Mouse (Mus musculus) urinary bladder, postnatal 25 days (tissue): Measurements from ENCODE around the gene Dixdc1.

Experiments used
- DNase-seq: peaks from one replicate; pipeline ENCODE4 v3.0.0; 2022; ENCODE audit warnings: low spot score

The Dixdc1 gene

DNA sequence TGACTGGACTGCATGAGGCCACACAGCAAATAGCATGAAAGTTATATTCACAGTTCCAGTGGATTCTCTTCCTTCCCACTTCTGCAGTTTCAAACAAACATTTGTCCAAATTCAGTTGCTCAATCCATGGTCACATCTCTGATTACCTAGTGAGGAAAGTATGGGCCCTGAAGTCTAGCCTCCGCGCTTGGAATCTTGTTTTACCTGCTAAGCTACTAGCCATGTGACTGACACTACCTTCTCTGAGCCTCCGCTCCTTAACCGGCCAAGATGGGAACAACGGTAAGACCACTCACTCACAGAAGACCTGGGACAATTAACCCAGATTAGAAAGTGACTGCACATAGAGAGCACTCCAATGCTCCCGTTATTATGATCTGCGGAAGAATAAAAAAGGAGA, 6.5 kb upstream of the Dixdc1 start:
- DNase-seq = peak; percentile 30

DNA sequence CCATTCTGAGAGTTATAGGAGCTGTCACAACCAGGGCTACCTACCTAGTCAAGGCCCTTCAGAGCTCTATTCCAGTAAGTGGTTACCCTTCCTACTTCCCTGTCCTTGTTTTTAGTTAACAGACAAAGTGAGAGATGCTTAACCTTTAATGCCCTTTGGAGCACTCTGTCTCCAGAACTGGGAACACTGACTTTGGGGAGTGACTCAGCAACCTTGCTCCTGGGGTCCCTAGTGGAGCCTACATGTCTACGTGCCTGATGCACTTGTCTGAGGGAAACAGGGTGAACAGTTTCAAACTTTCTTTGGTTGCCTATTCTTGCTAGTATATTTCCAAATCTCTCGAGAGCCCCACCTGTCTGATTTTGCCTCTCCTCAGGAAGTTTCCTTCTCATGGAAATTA, 3.4 kb upstream of the Dixdc1 start:
- DNase-seq = no peak

DNA sequence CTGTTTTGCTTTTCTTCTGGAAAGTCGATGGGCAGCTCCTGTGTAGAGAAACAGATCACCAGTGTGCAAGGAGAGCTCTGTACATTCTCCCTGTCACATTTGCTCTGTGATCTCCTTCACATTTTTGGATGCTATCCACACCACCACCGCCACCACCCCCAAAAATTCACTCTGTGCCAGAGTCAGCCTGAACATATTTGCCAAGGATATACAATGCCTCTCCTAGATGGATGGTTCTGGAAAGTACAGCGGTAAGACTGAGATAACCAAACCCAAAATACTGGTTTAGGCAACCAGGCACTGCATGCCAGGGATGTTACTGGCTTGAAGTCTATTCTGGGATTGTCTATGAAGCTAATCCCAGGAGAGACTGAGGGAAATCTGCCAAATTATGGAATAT, 2.9 kb upstream of the Dixdc1 start:
- DNase-seq = no peak

DNA sequence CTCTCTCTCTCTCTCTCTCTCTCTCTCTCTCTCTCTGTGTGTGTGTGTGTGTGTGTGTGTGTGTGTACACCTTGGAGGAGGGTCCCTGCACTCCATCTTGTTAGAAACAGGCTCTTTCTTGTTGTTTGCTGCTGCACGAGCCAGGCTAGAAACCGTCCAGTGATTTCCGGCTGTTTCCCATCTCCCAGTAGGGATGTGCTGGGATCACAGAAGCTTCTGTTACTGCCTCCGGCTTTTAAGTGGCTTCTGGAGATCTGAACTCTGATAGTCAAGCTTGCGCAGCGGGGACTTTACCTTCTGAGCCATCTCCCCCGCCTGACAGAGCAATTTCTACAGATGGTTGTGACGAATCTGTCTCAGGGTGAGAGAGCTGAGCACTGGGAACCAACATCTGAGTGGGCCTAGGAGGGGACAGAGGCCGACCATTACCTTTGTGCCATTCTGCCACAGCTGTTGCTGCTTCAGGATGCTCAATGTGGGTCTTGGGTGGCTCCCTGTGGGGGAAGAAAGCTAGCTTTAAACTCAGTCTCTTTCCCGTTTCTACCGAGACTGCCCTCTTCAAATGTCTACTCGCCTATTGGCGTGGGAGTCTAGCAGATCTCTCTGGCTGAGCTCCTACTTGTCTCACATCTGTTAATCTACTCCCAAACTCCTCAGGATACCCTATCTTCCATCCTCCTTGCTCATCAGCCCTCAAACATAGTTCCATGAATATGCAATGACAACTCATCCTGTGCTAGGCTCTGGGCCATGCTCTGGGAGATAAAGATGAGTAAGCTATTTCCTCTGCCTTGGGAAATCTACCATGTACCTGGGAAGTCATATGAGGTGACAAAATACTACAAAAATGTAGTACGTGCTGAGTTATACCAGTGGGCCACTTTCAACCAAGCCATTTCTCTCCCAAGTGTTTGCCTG, 1.8 kb upstream of the Dixdc1 start:
- no peak for DNase-seq

DNA sequence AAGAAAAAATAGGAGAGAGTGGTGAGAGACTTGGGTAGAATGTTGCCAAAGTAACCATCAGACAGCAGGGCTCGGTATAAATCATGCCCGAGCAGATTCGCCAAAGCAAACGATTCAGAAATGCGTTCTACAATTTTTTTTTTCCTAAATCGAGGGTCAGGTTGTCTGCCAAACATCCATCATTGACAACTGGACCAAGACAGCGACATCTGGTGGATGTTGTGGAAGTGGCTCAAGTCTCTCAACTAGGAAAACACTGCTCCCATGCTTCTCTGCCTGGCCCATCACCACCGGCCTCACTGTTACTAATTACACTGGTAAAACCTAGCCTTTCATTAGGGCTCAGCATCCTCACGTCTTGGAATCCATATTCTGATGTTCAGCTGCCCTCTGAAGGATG, 4.3 kb downstream of the Dixdc1 start:
- peak; percentile 35 for DNase-seq

DNA sequence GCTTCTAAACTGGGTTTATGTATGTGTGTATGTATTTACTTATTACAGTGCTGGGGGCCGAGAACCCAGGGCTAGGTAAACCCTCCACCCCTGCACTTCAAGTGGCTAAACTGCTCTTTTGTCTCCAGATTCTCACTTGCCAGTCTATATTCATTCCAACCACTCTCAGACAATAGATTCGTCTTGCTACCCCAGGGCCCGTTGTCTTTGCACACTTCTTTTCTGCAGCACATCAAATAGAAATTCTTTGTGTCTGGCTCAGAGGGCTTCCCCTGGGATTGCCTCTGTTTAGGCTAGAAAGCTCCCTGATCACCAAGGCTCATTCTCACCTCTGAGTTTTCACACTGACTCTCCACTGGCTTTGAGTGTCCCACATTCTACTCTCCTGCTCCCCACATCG, 6.8 kb downstream of the Dixdc1 start:
- DNase-seq = no peak

DNA sequence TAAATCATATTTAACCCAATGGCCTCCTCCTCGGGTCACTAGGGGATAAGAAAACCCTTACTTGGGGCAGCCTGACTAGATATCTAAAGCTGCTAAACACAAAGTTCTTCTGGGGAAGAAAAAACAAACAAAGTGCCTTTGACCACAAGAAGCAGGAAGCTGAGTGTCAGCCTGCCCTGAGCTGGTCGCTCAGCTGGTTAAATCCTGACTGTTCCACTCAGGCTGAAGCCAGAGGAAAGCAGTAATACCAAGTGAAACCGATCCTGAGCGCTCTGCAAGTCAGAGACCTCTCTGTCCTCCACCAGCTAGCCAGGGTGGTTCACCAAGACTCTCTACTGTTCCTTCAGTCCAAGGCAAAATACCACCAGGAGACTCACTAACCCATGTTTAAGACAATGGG, 9.7 kb downstream of the Dixdc1 start:
- no peak for DNase-seq

DNA sequence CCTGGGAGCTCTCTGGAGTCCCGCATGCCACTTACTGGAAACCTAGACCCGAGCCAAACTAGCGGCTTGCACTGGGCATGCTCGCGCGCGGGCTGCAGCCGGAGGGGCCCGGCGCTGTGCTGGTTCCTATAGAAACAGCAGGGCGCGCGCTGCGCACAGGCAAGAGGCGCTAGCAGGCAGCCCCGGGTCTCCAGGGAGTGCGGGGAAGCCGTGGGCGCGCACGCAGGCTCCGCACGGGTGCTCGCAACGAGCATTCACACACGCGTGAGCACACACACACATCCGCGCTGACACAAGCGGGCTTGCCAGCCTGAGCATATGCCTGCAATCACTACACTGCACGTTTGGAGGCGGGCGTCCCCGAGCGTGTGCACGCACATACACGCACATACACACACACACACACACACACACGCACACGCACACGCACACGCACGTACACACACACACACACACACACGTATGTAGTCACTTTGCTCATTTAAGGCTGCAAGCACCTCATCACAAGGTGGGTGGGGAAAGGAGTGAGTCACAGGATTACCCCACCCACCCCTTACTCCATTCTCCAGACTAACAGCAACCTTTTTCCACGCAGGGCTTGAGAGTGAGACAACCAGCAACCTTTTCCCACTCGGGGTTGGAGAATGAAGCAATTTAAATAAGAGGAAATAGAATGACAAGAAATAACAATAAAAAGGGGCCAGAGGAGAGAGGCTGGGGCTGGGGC, 11.2 kb downstream of the Dixdc1 start:
- DNase-seq = peak; percentile 34

DNA sequence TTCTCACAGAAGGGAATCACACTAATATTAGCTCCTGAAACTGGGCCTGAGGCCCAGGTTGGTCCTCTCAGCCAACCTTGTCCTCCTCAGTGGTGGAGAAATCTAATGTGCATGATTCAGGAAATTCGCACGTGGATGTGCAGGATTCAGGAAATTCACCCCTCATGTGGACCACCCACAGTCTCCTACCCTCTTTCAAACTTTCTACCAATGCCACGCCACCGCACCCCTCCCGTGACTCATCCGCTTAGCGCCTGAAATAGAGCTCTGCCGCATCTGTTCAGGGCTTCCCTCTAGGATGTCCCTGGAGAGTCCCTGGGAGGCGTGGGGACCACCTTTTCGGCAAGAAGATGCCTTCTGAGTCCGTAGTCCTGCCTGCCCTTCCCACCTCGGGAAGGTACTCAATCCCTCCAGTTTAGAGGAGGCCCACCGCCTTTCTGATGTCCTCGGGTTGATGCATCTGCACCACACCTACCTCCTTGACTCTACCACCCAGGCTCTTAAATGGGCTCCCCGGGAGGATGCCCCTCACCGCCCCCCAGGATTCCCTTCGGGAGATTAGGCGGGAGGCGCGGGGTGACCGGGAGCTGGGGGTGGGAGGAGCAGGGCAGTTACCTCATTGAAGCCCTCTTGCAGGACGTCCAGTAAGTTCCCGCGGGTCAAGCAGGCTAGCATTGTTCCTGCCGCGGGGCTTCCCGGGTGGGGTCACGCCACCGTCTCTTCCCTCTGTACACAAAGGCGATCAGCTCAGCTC, 12.0 kb downstream of the Dixdc1 start:
- no peak for DNase-seq

DNA sequence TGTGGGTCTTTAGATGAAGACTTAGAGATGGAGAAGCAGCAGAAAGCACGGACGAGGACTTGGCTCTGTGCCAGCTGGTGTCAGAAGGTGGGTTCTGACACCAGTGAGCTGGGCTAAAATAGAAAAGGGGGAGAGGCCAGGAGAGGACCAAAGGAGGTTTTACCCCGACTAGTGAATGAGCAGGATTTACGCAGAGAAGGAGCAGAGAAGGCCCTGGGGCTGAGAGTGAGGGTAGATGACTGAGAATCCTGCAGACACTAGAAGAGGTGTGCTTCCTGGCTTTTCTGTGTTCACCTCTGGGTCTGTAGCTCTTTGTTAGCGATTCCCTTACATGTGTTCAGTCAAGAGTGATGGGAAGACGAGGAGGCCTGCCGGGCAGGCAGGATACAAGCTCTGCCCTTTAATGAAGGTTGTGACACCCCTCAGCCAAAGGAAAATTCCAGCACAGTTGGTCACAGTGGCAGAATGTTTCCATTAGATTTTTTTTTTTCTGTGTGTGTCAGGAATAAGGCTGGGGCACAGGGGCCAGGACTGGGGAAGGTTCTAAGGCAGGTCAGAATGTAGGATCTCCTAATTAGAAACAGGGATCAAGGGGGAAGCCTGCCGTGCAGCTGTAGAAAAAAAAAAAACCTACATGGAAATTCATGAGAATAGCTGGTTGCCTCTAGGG, 13.3 kb downstream of the Dixdc1 start:
- DNase-seq = no peak

DNA sequence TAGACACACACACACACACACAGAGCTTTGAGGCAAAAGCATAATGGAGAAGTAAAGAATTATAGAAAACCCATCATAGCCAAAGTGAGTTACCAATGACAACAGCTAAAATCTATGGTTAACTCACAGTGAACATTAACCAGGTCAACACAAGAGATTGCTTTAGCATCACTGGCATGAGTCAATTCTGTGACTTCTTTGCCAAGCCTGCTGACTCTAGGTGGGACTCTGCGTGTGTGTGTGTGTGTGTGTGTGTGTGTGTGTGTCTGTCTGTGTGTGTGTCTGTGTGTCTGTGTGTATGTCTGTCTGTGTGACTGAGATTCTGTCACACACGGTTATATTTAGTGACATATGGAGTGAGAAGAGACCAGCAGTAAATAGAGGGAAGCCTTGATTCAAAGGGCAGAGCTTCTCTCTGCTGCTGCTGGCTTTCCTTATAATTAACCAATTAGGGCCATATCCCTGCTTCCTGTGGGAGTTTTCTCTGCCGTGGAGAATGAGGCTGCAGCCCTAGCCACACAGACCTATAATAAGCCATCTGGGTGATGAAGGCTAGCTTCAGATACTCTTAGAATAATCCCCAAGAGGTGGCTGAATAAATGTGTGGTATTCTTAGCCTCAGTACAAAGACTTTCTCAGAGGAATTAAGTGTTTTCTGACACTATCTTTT, 14.5 kb downstream of the Dixdc1 start:
- DNase-seq = no peak

DNA sequence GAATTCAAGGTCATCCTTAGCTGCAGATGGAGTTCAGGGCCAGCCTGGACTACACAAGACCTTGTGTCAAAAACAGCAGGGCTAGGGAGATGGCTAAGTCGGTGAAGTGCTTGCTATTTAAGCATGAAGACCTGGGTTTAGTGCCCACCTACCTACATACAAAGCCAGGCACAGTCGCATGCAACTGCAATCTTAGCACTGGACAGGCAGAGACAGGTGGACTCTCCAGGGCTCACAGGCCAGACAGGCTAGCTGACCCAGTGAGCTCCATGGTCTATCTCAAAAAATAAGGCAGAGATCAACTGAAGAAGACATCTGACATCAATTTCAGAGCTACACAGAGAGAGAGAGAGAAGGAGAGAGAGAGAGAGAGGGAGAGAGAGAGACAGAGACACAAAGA, 15.2 kb downstream of the Dixdc1 start:
- DNase-seq = no peak

DNA sequence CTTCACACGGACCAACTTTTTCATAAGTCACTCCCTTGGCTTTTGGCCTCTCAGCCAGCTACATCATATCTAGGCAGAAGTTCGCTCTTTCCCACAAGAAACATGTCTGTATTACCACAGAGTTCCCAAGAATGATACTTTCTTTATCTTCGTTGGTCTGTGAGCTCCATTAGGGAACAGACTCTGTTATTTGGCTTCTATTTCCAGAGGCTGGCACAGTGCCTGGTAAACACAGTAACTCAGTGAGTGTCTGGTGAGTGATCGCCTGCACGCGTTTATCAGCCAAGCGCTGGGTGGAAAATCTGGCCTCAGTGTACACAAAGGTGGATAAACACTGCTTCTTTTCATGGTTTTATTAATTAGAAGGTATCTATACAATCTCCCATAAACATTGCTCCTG, 15.9 kb downstream of the Dixdc1 start:
- DNase-seq = peak; percentile 56

DNA sequence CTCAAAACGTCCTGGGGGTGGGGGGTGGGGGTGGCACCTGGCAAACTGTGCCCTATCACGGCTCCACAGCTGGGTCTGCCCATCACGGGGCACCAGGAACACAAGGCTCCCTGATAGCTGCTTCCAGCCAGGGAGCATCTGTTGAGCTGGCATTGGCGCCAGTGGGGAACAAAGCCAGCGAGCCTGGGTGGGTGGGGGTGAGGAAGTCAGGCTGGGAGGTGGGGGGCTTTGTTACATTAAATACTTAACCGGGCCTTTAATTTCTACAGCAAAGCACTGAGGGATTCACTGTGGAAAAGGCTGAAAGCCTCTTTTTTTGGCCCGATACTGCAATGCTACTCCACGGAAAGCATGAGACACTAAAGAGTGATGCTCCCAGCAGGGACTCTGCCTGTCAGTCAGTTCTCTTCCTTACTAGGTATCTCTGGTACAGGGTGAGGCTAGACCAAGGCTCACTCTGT, 16.8 kb downstream of the Dixdc1 start:
- no peak for DNase-seq

DNA sequence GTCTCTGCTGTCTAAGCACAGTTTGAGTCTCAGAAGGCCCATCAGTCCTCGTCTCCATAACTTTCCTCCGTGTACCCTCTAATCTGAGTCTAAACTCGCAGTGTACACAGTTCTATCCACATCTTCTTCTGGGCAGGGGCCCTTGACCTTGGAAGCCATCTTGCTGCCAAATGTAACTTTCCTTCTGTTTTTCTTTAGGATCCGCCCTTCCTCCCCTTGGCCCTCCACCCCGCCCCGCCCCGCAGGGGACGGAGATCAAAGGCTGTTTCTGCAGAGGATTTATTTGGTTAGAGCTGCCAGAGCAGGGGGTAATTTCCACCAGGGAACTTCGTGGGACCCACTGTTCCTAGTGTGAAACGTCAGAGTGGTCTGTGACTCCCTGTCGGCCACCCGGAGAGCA, 18.3 kb downstream of the Dixdc1 start:
- no peak for DNase-seq

DNA sequence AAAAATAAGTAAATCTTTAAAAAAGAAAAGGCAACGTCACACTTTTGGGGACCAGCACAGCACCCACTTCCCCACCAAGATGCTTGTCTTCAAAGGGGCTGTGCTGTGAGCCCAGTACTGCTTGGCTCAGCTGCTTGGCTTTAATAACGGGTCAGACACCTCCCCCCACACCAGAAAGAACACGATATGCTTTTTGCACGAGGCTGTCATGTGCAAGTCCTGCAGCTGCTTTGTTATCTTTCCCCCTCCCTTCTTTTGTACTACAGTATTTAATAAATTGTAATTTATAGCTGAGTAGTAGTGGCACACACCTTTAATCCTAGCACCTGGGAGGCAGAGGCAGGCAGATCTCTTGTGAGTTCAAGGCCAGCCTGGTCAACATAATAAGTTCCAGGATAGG, 20.4 kb downstream of the Dixdc1 start:
- no peak for DNase-seq

DNA sequence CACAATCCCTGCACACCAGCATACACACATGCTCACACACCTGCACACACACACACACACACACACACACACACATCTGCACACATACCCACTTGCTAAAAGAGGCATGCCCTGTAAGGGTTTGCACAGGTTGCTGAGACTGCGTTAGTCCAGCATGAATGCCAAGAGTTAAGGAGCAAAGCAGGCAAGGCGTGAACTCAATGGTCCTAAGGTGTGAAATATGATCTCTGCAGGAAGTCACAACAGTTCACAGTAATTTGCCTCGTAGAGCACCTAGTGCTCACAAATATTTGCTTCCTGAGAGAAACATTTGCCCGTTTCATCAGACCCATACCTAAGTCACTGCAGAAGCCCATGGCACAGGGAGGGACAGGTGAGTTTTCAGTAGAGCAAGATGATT, 25.1 kb downstream of the Dixdc1 start:
- DNase-seq = no peak

DNA sequence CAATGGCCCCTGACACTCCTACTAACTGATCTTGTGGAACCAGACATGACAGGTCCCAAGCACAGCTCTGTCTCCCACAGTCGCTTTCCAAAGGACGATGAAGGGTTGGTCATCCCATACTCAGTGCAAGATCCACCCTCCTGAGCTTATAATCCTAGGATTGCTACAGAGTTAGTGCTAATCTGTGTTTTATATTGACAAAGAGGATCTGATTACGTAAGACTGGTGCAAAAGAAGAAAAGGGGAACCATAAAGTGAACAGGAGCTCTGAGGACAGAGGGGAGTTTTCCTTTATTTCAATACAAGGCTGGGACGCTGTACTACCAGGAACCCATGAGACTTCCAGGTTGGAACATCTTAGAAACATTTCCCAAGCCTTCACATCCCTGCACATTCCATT, 28.0 kb downstream of the Dixdc1 start:
- no peak for DNase-seq

DNA sequence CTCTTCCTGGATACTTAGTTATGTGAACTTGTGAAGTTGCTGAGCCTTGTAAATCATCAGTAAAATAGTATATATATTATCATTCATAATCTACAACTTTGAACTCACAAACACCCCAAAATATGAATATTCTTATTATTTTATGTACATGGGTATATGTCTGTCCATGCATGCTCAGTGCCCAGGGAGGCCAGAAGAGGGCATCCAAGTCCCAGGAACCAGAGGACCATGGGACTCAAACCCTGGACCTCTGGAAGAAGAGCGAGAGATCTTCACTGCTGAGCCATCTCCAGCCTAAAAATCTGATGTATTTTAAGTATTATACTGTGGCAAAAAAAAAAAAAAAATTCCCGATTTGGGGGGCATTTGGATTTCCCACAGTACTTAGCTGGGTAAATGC, 30.2 kb downstream of the Dixdc1 start:
- DNase-seq = no peak

DNA sequence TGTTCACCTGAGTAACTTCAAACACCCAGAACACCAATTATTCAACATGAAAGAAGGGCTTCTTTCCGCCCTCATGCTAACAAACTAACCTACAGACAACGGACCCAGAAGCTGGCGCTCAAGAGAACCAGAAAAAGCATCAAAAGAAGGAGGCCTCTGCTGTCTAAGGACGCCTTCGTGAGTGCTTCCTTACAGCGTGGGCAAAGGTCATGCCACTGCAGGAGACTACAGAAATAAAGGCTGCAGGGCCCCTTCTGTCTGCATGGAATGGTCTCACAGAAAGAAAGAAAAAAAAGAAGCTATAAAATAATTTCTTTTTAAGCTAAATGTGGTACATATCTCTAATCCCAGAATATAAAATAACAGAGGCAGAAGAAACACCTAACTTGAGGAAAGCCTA, 34.4 kb downstream of the Dixdc1 start:
- no peak for DNase-seq

DNA sequence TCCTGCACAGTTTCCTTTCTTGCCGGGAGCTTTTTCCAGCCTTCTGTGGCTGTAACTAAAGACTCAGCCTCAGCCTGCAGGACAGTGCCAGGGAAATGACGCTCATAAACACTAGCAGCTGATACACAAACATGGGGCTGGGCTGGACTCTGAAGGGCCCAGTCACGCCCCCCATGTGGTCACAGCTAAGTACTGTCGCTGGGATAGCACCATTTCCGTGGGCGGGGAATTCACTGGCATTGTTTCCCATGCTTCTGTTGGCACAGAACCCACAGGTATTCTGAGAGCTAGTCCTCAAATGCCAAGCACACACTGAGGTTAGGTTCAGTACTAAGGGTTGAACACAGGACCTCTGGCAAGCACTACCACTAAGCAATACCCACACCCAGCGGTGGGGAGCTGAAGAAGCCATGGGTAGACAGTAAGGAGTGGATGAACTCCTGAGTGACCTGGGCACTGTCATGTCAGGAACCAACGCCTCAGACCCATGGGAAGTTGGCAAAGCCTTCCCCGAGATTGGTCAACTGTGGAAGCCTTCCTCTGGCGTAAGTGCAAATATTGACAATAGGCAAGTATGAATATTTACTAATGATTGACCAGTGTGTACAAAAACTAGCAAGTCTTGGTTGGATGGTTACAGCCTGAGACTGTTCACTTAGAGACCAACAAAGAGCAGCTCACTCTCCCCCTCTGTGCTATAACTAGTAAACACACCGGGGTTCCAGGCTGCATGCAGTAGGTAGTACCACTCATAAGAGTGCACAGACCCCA, 38.2 kb downstream of the Dixdc1 start:
- DNase-seq = no peak
